Mouse (Mus musculus) spleen, postnatal 10 days (tissue): ENCODE measurements around the gene Hspa5.
"Not testable (repeated sequence)": the region's sequence is repeated elsewhere in the genome, so short reads cannot be mapped to it uniquely, and the experiment has no call there.

Experiments
- DNase-seq, 2 experiments: peaks; one replicate each; pipeline ENCODE4 v3.0.0; 2021 to 2022; ENCODE audit warnings: low spot score in 2 of 2

Gene Hspa5

DNA sequence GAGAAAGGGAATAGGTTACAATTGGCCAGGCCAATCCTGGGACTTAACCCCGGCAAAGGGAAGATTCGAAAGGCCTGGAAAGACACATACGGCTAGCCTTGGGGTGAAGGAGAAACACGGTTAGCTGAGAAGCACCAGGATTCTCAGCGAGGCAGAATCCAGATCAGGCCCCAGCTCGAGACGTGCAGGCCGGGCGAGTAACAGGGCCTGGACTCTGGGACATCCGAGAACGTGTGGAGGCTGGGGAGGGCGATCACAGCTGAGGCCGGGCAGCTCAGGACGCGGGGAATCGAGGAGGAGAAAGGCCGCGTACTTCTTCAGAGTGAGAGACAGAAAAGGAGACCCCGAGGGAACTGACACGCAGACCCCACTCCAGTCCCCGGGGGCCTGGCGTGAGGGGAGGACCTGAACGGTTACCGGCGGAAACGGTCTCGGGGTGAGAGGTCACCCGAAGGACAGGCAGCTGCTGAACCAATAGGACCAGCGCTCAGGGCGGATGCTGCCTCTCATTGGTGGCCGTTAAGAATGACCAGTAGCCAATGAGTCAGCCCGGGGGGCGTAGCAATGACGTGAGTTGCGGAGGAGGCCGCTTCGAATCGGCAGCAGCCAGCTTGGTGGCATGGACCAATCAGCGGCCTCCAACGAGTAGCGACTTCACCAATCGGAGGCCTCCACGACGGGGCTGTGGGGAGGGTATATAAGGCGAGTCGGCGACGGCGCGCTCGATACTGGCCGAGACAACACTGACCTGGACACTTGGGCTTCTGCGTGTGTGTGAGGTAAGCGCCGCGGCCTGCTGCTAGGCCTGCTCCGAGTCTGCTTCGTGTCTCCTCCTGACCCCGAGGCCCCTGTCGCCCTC, at the start of gene Hspa5:
TSS of gene Hspa5 (plus strand) at position 603 of the 859 bp plus-strand sequence.
- DNase-seq: peak; percentile 97 to 99

DNA sequence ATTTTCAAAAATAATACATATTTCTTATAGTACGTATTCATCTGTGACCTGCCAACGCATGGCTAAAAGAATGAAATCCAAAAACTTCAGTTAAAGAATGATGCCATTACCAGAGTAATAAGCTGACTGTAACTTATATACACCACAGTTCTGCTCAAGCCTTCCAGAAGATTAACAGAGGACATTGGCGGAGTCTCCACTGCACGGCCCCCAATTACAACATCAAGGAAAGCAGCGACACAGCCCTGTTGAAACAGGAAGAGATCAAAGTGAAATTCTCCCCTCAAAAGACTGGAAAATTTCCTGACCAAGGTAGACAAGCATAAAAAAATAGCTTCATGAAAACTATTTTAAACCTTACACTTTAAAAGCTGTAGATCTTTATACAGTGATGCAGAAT, 46.5 kb upstream of the Hspa5 start:
- no peak for DNase-seq

DNA sequence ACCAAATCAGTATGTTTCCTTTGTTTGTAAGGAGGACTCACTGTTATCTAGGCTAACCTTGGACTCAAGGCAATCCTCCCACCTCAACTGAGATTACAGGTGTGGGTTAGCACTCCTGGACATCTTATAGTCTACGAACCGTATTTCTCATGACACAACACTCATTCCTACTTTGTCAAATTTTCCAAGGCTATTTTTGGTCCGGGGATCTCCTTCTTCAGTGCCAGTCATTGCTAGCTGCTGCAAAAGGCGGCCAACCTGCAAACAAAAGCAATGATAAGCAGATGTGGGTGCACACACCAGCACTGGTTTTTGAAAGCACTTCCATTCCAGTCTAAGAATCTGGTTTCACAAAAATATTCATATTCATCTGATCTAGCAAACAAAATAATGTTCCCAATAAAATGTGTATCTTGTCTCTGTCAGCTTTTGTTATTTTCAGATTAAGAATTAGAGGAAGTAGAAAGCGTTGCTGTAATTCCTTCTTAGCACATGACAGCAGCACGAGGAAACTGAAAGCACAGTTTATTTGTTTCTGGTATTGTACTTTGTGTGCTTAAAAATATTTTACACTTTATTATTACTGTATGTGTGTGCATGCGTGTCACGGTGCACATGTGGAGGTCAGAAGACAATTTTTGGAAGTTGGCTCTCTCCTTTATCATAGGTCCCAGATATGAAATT, 44.6 kb upstream of the Hspa5 start:
- no peak for DNase-seq

DNA sequence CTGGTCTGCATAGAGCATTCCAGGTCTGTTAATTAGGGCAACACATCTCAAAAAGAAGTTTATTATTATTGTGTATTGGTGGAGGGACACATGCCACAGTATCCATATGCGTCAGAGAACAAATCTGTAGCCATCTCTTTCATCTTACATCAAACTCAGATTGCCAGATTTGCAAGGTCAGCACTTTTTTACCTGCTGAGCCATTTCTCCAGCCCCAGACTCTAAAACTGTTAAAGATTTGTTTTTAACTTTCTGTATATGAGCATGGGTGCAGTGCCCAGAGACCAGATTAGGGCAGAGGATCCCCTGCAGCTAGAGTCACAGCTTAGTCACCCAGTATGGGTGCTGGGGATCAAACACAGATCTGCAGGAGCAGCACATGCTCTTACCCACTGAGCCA, 35.1 kb upstream of the Hspa5 start:
- no peak for DNase-seq

DNA sequence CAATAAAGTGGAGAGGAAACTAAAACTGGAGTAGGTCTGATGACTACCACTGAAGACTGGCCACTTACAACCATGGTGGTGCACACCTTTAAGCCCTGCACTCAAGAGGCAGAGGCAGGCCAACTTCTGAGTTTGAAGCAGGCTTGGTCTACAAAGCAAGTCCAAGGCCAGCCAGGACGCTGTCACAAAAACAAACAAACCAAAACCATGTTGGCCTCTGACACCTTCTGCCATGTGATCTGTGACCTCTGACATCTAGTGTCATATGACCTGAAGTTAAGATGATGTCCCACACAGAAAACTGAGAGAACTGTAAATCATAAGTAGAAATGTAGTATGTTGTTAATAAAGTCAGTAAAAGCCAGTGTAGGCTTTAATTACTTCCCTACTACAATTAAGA, 33.9 kb upstream of the Hspa5 start:
- no peak for DNase-seq

DNA sequence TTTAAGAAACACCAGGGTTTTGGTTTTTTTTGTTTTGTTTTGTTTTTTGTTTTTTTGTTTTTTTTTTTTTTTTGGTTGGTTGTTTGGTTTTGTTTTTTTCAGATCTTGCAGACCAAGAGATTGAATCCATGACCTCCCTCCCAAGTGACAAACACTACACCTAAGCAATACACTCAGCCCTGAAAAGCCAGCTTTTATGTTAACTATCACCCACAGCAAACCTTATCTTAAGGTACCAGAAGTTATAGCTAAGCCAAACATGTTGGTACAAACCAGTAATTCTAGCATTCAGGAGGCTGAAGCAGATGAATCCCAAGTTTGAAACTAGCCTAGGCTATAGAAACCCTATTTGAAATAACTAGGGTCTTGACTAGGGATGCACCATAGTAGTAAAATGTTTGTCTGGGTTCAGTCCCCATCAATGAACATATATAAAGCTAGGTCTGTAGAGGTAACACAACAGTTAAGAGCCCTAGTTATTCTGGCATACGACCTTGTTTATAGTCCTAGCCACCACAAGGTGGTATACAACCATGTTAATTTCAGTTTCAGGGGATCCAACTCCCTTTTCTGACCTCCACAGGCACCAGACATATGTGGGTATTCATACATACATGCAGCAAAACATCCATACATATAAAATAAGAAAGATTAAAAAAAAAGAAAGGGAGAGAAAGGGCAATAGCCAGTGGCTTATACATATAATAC, 31.9 kb upstream of the Hspa5 start:
- no peak for DNase-seq

DNA sequence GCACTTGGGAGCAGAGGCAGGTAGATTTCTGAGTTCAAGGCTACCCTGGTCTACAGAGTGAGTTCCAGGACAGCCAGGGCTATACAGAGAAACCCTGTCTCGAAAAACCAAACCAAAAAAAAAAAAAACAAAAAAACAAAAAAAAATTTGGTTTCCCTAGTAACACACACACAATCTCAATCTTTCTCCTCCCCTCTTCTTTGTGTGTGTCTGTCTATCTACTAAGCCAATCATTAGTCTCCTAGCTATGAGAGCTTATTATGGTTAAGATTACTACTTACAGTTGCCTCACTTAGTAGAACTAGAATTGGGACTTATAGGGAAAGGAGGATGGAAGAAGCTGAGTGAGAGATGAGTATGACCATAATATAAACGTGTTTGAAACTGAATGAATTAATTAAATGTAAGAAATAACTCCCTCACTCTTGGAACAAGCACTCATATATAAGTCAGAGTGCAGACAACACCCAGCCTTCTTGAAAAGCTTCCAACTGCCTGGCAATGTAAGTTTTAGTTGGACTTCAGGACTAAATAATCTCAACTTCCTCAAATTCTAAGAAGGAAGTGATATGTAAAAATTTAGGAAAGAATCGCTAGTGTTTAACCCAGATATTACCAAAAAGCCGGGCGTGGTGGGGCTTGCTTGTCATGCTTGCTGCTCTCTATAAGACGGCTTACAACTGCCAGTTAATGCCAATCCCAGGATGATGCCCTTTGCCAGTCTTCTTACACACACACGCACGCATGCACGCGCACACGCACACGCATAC, 30.2 kb upstream of the Hspa5 start:
- DNase-seq: peak in 1 of 2 experiments; percentile 31

DNA sequence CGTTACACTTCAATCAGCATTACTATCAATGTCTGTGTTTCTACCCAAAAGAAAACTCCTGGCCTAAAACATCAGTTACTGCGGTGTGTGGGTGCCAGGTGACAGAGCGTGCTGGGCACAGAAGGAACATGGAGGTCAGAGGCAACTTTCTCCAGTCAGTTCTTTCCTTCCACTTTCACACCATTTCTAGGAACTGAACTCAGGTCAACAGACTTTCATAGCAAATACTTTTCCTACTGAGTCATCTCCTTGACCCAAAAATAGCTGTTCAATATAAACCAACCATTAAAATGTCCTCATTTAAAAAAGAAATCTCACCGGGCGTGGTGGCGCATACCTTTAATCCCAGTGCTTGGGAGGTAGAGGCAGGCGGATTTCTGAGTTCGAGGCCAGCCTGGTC, 29.1 kb upstream of the Hspa5 start:
- no peak for DNase-seq

DNA sequence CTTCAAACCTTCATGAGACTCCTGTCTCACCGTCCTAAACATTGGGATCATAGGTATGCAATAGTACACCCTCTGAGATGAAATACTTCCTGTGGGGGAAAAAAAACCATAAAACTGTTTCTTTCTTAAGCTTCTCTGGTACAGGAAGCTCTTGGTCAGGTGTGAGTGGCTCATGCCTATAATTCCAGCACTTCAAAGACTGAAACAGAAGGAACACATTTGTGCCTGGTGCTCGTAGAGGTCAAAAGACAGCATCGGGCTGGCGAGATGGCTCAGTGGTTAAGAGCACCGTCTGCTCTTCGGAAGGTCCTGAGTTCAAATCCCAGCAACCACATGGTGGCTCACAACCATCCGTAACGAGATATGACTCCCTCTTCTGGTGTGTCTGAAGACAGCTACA, 27.3 kb upstream of the Hspa5 start:
- DNase-seq: no peak

DNA sequence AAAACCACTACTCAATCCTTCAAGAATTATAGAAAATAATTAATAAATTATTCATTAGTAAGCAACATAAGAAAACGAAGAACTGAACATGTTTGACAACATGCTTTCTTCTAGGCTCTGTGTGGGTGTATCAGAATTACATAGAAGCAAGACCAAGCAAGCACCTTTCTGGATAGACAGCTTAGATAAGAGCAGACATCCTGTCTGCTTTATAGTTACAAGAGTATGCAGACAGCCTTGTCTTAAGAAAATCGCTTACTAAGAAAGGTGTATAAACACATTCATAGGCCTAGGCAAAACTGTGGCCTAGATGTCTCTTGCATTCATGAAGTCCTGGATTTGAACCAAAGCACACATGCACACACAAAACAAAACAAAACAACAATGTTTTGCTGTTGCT, 26.1 kb upstream of the Hspa5 start:
- no peak for DNase-seq

DNA sequence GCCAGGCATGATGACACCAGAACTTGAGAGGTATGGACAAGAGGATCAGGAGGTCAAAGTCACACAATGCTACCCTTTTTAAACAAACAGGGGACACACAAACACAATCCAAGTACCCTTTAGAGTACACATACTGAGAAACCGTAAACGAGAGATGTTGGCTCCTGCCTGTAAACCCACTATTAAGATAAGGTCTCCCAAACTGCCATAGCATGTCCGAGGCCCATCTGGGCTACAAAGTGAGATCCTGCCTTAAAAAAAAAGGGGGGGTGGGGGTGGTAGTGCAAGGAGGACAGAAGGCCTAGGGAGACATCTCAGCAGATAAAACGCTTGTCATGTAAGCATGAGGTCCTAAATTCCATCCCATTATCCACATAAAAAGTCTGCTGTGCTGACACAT, 23.3 kb upstream of the Hspa5 start:
- no peak for DNase-seq

DNA sequence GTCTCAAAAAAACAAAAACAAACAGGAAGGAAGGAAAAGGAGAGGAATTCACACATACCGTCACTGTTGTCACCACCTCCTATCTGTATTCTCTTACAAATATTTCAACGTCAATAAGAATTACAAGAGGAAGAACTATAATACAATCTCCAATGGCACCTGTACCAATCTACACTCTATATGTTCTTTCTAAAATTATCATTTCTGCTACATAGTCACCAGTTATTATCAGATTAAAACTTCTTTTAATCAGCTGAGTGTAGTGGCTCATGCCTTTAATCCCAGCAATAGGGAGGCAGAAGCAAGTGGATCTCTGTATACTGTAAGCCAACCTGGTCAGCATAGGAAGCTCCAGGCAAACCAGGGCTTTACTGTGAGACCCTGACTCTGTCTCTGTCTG, 21.5 kb upstream of the Hspa5 start:
- no peak for DNase-seq

DNA sequence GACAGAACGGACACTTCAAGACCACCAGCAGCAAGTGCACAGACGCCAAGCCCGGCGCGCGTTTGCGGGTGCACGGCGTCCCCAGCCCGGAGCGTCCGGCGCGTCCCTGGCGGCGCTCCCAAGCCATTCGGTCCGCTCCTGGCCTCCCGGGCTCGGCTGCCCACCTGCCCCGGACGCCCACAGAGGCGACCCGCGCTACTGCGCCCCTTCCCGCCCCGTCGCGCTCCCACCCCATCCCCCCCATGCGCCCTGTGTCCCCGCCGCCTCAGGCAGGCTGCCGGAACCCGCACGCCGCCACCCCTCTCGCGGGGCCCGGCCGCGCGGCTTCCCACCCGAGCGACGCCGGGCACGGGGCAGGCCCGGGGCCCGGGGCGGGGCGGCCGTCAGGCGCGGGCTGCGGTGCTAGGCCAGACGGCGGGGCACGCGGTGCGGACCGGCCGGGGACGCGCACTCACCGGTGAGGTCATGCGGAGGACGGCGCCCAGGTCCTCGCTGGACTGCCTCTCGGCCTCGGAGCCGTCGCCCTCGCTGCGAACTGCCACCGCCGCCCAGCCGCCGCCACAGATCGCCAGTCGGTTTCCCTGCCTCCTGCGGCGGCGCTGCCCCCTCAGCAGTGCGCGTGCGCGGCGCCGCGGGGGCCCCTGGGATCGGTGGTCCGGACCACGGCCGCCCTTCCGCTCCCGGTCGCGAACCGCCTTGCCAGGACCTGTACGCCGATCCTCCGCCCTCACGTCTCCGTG, 17.8 kb upstream of the Hspa5 start:
- DNase-seq: peak; percentile 89 to 92

DNA sequence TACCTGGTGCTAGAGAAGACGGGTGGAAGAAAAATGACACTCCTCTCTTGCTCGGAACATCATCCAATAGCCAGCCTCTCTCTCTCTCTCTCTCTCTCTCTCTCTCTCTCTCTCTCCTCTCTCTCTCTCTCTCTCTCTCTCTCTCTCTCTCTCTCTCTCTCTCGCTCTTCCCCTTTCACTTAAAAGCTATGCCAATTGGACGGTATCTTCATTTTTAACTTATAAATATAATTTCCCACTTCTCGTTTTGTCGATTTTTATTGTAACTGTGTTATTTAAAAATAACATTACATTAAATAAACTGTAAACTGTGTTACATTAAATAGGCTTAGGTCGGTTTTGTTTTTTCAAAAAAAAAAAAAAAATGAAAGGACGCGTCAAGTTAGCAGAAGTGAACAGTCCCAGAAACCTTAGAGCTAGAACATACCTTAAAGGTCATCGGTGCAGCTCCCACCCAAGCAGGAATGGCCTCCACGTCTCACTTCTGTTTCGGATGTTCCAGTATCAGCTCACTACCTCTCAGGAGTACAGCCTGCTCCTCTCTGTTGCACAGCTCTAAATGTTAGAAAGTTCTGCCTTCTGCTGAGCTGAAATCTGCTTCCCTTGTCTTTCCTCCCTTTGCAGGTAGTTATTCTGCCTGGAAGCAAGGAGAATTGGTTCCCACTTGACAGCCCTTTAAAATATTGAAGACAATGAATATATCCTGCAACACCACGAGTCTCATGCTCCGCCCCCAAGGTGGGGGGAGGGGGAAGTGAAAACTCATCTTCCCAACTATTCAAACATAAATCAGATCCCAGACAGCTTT, 17.0 kb upstream of the Hspa5 start, which contains the start of gene Gapvd1:
TSS of gene Gapvd1 (minus strand) at position 682 of the 808 bp plus-strand sequence.
- peak; percentile 36 to 54 for DNase-seq

DNA sequence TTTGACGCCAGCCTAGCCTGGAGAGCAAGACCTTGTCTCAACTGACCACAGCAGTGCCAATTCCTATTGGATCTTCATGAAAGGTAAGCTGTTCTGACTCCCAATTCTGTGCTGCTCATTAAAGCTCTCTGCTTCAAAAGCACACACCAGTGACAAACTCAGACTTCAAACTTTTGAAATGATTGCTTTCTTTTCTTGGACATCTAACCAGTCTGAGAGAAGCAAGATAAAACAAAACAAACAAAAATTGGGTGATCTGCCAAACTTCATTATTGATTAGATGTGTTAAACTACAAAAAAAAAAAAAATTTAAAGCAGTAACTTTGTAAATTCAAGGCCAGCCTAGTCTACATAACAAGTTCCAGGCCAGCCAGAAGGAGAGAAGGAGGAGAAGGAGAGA, 14.4 kb upstream of the Hspa5 start:
- DNase-seq: no peak

DNA sequence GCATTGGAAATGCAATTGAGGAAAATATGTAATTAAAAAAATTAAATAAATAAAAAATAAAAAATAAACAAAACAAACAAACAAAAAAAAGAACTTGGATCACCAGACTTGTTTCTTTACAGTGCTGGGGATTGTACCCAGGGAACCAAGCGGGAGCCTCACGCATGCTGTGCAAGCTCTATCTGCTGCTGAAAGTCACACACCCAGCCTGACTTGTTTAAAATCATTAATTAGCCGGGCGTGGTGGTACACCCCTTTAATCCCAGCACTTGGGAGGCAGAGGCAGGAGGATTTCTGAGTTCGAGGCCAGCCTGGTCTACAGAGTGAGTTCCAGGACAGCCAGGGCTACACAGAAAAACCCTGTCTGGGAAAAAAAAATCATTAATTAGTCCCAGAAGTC, 10.5 kb upstream of the Hspa5 start:
- not testable (repeated sequence) for DNase-seq

DNA sequence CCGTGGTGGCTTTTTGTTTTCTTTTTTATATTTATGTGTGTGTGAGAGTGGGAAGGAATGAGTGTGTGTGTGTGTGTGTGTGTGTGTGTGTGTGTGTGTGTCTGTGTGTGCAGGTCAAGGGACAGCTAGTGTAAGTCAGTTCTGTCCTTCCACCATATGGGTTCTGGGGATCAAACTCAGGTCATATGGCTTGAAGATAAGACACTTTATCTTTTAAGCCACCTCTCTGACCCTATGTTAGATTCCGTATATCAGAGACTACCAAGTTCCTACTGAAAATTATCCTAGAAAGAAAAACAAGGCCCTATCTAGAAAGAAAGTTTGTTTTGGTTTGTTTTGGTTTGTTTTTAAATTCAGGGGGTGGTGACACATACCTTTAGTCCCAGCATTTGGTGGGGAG, 9.6 kb upstream of the Hspa5 start:
- no peak for DNase-seq

DNA sequence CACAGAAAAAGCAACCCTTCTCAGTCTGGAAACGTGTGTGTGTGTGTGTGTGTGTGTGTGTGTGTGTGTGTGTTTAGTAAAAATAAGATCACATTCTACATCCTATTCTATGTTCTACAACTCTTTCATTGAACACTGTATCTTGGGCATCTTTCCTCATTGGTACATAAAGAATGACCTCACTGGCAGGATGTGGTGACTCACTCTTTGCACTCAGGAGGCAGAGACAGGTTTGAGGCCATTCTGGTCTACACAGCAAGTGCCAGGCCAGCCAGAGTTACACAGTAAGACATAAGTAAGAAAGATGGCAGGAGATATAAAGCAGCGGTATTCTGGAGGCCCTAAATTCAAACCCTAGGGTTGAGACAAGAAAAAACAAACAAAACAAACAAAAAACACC, 8.9 kb upstream of the Hspa5 start:
- no peak for DNase-seq

DNA sequence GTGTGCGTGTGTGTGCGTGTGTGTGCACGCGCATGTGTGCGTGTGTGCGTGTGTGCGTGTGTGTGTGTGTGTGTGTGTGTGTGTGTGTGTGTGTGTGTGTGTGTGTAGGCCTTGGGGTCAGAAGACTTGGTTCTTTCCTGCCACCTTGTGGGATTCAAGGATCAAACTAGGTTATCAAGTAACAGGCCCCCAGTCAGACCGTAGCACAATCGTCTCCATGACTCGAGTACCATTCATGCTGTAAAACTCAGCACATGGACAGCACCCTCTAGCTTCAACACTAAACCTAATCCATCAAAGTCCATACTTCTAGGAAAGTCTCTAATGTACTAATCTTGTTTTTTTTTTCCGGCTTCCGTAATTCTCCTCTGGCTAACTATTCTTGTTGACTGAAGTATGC, 7.0 kb upstream of the Hspa5 start:
- DNase-seq: no peak

DNA sequence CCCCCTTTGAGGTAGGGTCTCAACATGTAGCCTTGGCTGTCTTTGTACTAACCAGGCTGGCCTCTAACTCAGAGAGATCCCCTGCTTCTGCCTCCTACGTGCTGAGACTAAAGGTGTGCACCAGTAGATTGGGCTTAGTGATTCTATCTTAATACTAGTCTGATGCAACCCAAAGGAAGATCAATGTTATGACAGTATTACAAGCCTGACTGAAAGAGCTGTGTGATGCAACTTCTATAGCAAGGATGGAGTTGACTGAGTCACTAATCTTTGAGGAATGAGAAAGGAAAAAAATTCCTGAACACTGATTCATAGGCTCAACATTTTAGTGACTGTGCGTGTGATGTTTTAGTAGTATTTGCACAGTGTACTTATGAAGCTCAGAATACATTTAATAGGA, 1.7 kb upstream of the Hspa5 start:
- no peak for DNase-seq
